Mouse (Mus musculus): Measurements from ENCODE around the gene Pgap3. TPM values are rescaled to one million over a fixed set of nuclear protein-coding genes. Genes with fewer than 3 reads are reported as not detected.
A peak's percentile ranks its signal among the peaks of the same experiment; 100 is the strongest.

Gene Pgap3
- total RNA-seq, 2 experiments from 2014 or later, result 8.1 to 9.1 TPM

DNA sequence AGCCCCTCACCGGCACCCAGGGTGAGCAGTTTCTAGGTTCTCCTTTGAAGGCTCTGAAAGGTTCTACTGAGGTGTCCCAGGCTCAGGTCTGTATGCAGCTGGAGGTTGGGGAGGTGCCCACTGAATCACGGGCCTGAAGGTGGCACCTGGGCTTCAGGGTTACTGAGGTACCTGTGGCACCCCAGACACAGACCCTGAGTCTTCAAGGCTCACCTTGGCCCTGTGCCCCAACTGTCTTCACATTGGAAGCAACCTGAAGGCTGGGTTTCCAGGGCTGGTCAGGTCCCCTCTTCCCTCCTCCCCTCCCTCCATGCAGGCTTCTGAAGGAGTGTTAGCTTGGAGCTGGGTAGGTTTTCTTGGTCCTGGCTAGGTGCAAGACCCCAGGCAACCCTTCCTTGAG lies 18.6 kb downstream of the Pgap3 start:
- DNase-seq, result no peak

DNA sequence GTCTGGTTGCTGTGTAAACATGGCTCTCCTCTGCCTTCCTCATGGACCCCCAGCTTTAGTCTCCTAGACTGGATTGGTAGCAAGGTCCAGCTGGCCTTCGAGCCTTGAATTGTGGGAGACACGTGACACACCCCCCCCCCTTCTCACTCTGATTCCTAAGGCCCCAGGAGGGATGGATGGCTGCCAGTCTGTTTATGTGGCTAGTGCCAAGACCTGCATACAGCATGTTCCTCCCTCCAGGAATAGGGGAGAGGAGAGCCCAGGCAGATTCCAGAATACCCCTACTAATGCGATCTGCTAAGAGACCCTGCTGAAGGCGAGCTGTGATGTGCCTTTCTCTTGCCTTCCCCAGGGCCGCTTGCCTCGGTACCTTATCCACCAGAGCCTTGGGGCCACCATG lies 20.2 kb downstream of the Pgap3 start:
- peak; percentile 71 to 73 for DNase-seq

- peak; percentile 67 to 82 for DNase-seq
Observed at GRCm38 (mm10) chr11:98379379-98379778, 20.9 kb downstream of the Pgap3 start.

DNA sequence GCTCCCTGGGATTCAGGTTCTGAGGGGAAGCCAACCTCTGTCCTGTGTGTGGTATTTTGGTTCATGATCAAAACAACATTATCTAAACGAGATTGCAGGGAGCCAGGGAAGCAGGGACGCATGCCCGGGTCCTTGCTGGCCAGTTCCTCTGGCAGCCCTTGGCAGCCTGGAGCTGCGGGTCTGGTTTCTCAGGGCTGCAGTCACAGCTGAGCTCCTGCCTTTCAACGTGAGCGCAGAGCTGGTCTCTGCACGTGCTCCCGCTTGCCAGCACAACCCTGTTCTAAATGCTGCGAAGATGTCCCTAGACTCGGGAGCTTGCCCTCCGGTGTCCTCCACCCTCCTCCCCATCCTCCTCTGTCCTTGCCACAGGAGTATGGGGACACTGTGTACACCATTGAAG lies 22.5 kb downstream of the Pgap3 start:
- peak; percentile 73 to 89 for DNase-seq

- DNase-seq, result no peak
Observed at GRCm38 (mm10) chr11:98376756-98377155, 23.5 kb downstream of the Pgap3 start.

DNA sequence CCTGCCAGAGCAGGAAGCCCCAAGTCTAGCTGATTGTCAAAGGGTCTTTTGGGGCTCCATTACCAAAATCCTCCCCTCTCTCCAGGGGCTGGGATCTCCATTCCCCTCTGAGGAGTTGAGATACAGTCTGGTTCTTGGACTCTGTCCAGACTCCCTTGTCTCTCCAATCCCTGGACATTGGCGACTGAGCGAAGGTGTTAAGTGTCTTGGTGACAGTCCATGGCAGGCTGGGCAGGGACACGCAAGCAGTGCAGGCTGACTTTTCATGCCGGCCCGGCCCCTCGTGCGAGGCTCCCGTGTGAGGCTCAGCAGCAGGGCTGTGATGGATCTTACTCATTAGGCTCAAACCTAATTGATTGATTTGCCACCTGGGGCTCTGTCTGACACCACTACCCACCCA lies 26.0 kb downstream of the Pgap3 start:
- peak; percentile 67 to 72 for DNase-seq

DNA sequence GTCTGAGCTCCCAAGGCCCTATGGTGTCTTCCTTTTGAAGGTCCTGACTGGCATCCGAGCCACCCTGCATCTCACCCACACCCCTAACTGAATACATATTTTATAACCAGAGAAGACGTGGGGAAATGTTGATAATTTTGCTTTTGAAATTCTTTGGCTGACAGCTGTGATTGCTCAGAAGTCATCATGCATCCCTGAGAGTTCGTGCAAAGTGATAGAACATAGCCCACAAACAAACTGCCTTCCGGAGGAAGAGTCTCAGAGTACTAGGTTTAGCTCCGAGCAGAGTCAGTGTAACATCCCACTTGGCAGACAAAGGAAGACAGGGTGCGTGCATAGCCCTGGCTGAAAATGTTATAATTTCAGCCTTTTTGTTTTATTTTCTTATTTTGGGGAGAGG lies 27.0 kb downstream of the Pgap3 start:
- DNase-seq, result no peak

DNA sequence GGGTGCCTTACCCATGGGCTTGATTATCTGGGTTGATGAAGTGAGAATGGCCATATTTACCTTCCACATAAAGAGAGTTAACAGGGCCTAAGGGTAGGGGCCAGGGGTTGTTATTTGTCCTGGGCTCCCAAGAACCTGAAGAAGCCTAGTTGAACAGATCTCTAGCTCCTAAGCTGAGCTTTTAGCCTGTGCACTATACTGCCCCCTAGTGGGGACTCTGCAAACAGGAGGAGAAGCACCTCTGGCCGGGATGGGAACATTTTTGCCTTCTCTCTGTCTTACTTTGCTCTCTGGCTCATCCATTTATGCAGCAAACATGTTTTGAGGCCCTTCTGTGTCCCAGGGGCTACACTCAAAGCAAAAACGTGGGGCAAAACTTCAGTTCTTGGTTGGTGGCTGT lies 27.9 kb downstream of the Pgap3 start:
- DNase-seq, result peak in 1 of 2 experiments; percentile 75

DNA sequence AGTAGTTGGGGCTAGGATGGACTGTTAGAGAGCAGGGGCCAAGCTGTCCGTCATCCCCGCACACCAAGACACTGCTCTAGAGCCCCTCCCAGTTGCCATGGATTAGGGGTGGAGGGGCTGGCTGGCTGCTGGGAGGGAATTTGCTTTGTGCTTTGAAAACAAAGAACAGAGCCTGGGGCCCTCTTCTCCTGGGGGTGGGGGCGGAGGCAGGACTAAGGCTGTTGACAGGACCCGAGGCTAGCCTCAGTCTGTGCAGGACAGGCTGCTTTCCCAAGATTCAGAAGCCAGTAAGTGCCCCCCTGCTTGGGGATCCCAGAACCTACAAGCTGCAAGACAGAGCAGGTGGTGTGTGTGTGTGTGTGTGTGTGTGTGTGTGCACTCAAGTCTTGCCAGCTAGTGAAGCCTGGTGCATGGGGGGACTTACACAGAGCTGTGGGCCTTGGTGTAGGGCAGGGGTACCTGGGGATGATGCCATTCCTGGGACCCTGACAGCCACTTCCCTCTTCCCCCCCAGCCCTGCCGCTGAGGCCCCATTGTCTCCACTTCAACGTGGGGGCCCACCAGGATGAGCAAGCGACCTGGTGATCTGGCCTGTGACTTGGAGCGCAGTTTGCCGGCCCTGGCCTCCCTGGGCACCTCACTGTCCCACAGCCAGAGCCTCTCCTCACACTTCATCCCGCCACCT lies 28.6 kb downstream of the Pgap3 start:
- DNase-seq, result no peak

- DNase-seq, result no peak
Observed at GRCm38 (mm10) chr11:98370588-98370987, 29.7 kb downstream of the Pgap3 start.

DNA sequence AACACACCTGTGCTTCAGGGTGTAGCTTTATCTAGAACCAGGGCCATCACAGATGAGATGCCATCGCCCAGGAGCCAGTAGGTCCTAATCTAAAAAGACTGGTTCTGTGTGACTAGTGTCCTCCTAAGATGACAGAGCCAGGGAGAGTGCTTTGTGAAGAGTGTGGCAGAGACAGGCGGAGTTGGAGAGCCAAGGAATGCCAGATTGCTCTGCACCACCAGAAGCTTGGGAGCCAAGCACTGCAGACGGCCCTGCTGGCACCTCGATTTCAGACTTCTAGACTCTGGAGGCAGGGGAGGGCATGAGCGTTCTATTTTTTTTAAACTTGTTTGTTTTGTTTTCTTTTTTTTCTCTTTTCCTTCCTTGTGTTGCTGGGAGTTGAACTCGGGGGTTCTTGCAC lies 31.0 kb downstream of the Pgap3 start:
- no peak for DNase-seq

DNA sequence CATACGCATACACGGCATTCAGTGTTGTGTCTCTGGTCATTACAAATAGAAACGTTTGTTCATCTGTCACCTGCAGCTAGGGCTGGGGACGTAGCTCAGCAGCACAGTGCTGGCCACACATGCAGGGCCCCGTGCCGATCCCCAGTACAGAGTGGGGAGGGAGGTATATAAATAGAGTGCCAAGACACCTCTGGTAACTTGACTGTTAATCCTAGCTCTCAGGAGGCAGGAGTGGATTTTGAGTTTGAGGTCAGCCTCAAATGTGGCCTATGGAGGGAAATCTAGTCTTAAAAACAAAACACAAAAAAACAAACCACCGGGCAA lies 32.5 kb downstream of the Pgap3 start:
- DNase-seq, result peak in 1 of 2 experiments; percentile 35

DNA sequence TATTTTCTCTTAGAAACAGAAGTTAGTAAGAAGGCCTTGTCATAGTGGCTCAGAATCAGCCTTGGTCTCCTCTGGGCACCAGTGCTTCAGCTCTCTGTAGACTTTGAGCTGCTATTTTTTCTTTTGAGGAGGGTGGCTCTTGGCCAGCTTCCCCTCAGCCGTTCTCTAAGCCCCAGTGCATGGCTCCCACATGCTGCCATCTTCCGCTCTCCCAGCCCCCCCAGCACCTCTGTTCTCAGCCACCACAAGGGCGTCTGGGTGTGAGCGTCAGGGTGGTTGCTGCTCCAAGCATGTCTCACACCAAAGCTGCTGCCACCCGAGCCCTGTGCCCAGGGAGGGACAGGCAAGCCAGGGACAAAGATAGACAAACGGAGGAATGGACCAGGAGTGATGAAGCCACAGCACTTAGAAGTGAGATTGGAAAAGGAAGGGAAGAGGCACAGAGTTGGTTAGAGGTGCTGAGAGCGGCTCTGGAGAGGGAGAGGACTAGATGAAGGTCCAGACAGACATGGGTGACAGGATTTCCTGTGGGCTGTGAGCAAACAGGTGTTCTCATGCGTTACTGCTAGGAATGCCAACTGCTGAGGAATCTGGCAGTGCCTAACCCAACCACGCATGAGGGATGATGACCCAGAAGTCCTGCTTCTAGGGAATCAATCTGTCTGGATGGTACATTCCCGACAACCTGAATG lies 33.0 kb downstream of the Pgap3 start:
- no peak for DNase-seq

DNA sequence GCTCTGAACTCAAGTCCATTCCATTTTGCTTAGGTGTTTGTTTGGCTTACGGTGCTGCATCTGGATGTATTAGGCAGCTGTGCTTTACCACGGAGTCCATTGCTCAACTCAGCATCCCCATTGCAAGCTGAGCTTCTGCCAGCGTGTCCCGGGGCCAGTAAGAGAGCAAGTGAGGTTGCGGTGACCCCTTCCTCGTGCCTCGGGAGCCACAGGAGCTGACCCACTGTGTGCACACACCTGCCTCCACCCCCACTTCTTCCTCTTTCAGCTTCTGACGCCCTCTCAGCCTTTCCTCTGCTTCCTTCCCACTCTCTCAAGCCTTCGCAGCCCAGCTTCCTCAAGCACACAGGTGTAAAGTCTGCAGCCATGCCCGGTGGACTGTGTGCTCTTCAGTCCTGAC lies 34.0 kb downstream of the Pgap3 start:
- no peak for DNase-seq

- DNase-seq, result no peak
Observed at GRCm38 (mm10) chr11:98364410-98364809, 35.9 kb downstream of the Pgap3 start.

DNA sequence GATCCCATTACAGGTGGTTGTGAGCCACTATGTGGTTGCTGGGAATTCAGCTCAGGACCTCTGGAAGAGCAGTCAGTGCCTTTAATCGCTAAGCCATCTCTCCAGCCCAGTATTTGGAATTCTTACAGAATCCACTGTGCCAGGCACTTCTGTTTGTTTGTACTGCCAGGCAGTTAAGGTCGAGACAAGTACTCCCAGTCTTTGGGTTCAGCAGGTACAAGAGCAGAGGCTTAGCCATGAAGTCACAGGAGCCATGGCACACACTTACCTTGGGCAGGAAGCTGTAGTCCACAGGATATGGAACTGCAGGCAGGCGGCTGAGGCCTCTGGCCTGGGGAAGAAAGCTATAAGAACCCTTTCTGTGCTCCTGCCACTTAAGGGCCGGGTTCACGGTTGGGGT lies 36.5 kb downstream of the Pgap3 start:
- DNase-seq, result no peak

- DNase-seq, result no peak
Observed at GRCm38 (mm10) chr11:98360866-98361521, 39.3 kb downstream of the Pgap3 start.

DNA sequence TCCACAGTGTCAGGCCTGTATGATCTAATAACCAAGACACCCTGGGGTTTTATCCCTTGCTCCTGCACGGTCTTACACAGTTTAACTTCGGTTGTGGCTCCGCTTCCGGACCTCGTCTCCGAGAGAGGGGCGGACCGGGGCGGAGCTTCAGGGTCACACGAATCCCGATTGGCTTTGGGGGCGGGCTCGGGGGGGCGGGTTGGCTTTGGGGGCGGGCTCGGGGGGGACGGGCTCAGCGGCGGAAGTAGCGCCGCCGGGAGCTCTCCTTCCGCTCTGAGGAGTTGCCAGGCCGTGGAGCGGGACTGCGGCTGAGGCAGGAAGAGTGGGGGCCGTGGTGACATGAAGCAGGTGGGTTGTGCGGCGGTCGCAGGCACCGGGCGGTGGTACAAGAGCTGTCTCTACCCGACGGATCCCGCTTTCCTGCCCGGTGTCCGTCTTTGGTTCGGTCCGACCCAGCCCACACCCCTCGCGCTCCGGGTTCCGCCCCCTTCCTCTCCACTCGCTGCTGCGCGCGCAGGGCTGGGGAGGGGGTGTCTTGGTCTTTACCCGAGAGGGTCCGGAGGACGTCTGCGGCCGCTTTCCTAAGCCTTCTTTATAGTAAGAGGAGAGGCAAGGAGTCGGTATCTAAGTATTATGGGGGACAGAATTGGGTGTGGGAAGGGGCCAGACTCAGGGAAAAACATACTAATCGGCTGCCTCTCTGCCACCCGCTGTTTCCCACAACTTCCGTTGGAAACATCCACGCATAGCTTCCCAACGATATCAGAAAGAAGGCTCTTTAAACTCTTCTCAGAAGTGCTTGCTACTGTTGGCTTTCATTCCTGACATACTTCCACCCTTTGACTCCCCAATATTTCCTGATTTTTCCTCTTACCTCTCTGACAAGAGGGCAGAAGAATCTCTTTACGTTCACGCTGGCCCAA lies 41.9 kb downstream of the Pgap3 start, which contains the start of gene Stard3:
Gene Stard3, plus strand, starts transcription at position 208 of the 923 bp plus-strand sequence.
- DNase-seq, result peak; percentile 94

- DNase-seq, result no peak
Observed at GRCm38 (mm10) chr11:98357396-98358160, 42.7 kb downstream of the Pgap3 start.

- DNase-seq, result no peak
Observed at GRCm38 (mm10) chr11:98356625-98357394, 43.5 kb downstream of the Pgap3 start.
